Comparison of ENCODE assay signal across 8 mouse cellular contexts in the genomic region with DNA sequence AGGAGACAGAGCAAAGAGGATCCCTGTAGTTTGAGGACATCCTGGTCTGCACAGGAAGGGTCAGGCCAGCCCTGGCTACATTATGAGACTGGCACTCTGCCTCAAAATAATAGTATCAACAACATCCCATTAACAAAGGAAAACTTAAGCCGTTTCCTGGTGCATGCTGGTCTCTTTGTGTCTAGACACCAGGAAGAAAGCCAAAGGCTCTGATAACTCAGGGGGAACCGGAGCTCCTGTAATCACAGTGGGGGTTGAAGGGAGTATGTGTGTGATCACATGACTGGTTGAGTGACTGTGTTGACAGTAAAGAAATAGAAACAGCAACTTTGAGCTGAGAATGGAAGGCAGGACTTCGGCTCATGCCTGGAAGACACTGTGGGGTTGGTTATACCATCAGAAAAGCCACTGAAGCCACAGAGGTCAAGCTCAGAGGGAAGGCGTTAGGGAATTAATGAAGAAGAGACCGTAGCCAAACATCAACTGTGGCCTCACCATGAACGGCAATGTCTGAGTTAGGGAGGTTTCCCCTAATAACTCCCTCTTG. TPM values are rescaled to one million over a fixed set of nuclear protein-coding genes. Genes with fewer than 3 reads are reported as not detected.
DNase-seq lines count a peak whose midpoint lies in the region; ATAC-seq and TF ChIP-seq lines count a peak whose summit lies in the region.

A gene (plus strand): TSS at position 497 of the 547 bp plus-strand sequence.

- 56% methylated on average over 6 of the region's 6 CpGs for WGBS in lung, embryonic 14.5 days
- WGBS in stomach, postnatal 0 days: 51% methylated on average over 6 of the region's 6 CpGs

- H3K4me3 ChIP-seq in megakaryocyte, embryonic 14.5 days (replicated peaks): peak within 1 kb of the TSS; percentile 56
- H3K4me3 ChIP-seq in lung, embryonic 14.5 days (ENCODE audit: low read depth, low read length): no peak within 1 kb of the TSS
- H3K4me3 ChIP-seq in stomach, postnatal 0 days (ENCODE audit: low read depth, low read length): peak within 1 kb of the TSS; percentile 27

- peaks cover 20% of the 10 kb centered on the region for H3K4me1 ChIP-seq in megakaryocyte, embryonic 14.5 days
- no peaks in the 10 kb centered on the region for H3K4me1 ChIP-seq in lung, embryonic 14.5 days (ENCODE audit: insufficient read depth)
- H3K4me1 ChIP-seq in stomach, postnatal 0 days (replicated peaks; ENCODE audit: control insufficient read depth, insufficient read depth): no peaks in the 10 kb centered on the region

- H3K4me2 ChIP-seq in lung, embryonic 14.5 days: peak within 1 kb of the TSS; percentile 47
- H3K4me2 ChIP-seq in stomach, postnatal 0 days (replicated peaks; ENCODE audit: low read depth): peak within 1 kb of the TSS; percentile 40

- no peak for TF ChIP-seq CTCF in lung, embryonic 14.5 days (IDR thresholded peaks at IDR 0.05; ENCODE audit: low read depth)
- TF ChIP-seq CTCF in stomach, postnatal 0 days (IDR thresholded peaks at IDR 0.05; ENCODE audit: low read depth): no peak

- H3K9me3 ChIP-seq in megakaryocyte, embryonic 14.5 days: no peaks in the 10 kb centered on the region
- H3K9me3 ChIP-seq in lung, embryonic 14.5 days (ENCODE audit: low read depth, low read length): no peaks in the 10 kb centered on the region
- H3K9me3 ChIP-seq in stomach, postnatal 0 days (ENCODE audit: control insufficient read depth, low read length): no peaks in the 10 kb centered on the region

- no peak within 1 kb of the TSS for H3K9ac ChIP-seq in lung, embryonic 14.5 days
- H3K9ac ChIP-seq in stomach, postnatal 0 days (ENCODE audit: low read length): peak within 1 kb of the TSS; percentile 31

- no peaks in the 10 kb centered on the region for H3K36me3 ChIP-seq in megakaryocyte, embryonic 14.5 days (replicated peaks; ENCODE audit: low read length)
- H3K36me3 ChIP-seq in lung, embryonic 14.5 days (ENCODE audit: insufficient read depth): no peaks in the 10 kb centered on the region
- H3K36me3 ChIP-seq in stomach, postnatal 0 days (ENCODE audit: control insufficient read depth, insufficient read depth, low read length): no peaks in the 10 kb centered on the region

- no peak for TF ChIP-seq EP300 in stomach, postnatal 0 days (optimal IDR thresholded peaks at IDR 0.05)

- no peak for ATAC-seq in megakaryocyte, adult 5-6 weeks (ENCODE audit: poor library complexity, severe bottlenecking)
- ATAC-seq in lung, embryonic 14.5 days (ENCODE audit: insufficient read depth): no peak
- peak; percentile 76 for ATAC-seq in stomach, postnatal 0 days (ENCODE audit: low FRiP score, low TSS enrichment)

- peaks cover 1% of the 10 kb centered on the region for H3K27me3 ChIP-seq in megakaryocyte, embryonic 14.5 days (replicated peaks)
- no peaks in the 10 kb centered on the region for H3K27me3 ChIP-seq in lung, embryonic 14.5 days (ENCODE audit: insufficient read depth, low read length)
- no peaks in the 10 kb centered on the region for H3K27me3 ChIP-seq in stomach, postnatal 0 days (ENCODE audit: control insufficient read depth, insufficient read depth, low read length)

- DNase-seq in adrenal gland, postnatal 14 days: no peak
- DNase-seq in adrenal gland, postnatal 25 days: no peak
- DNase-seq in lung, embryonic 14.5 days: no peak
- DNase-seq in stomach, postnatal 0 days (ENCODE audit: low spot score): peak; percentile 63
- no peak for DNase-seq in layer of hippocampus, adult 9-10 months (ENCODE audit: low spot score)
- no peak for DNase-seq in layer of hippocampus, postnatal 14 days (ENCODE audit: low spot score in 2 of 2)

- H3K27ac ChIP-seq in lung, embryonic 14.5 days (ENCODE audit: low read depth): peak within 1 kb of the TSS; percentile 75
- peak within 1 kb of the TSS; percentile 86 for H3K27ac ChIP-seq in stomach, postnatal 0 days (replicated peaks)

RNA-seq across cellular contexts. Expression of the gene that starts here (rescaled TPM):
- 3.5 and 67.6 TPM in 2 replicates for total RNA-seq in adrenal gland, postnatal 14 days (2021)
- 5.6 TPM in 1 of 2 replicates, not detected in the other for total RNA-seq in adrenal gland, postnatal 25 days (2021)
- not detected in 2 replicates for polyA plus RNA-seq in megakaryocyte, embryonic 14.5 days (2012; ENCODE audit: insufficient read depth, low replicate concordance)
- total RNA-seq in megakaryocyte, adult 5-6 weeks (2015): not detected in 2 replicates
- not detected in 2 replicates for total RNA-seq in megakaryocyte, adult 5-6 weeks (2017)
- 25.7 and 26.4 TPM in 2 replicates for polyA plus RNA-seq in lung, embryonic 14.5 days (2014; fragmentation: Nextera tagmentation; extraction: Ambion mirVana)
- polyA plus RNA-seq in stomach, postnatal 0 days (2015; fragmentation: Nextera tagmentation; extraction: Ambion mirVana): 152 and 155 TPM in 2 replicates
- not detected for total RNA-seq in layer of hippocampus, postnatal 14 days (2021)

Comparison
In these comparisons a context has a peak if more than half of its experiments do, and no peak if none do; other contexts are left out.
1. RNA of the gene that starts here (polyA plus RNA-seq): 152 to 155 TPM in stomach, postnatal 0 days and 25.7 to 26.4 TPM in lung, embryonic 14.5 days; not detected in megakaryocyte, embryonic 14.5 days; every median in the first group is over 10 times any median in the second.